Mouse (Mus musculus): ENCODE measurements around the gene Lin9. TPM values are rescaled to one million over a fixed set of nuclear protein-coding genes. Genes with fewer than 3 reads are reported as not detected.

The Lin9 gene
- polyA plus RNA-seq, 1 experiment from 2014 or later: 22.6 TPM

Other genes starting within 250 kb of the Lin9 start
- 1.5 and 1.8 TPM in 2 replicates for gene Stum, start 157.6 kb upstream of the Lin9 start, polyA plus RNA-seq (2016; fragmentation: Nextera tagmentation; extraction: Ambion mirVana)
- gene Parp1, start 72.2 kb upstream of the Lin9 start, polyA plus RNA-seq (2016; fragmentation: Nextera tagmentation; extraction: Ambion mirVana): 177 and 182 TPM in 2 replicates
- 0.15 and 0.38 TPM in 2 replicates for gene Mixl1, start 55.9 kb downstream of the Lin9 start, polyA plus RNA-seq (2016; fragmentation: Nextera tagmentation; extraction: Ambion mirVana)
- 27.8 and 29.2 TPM in 2 replicates for gene Acbd3, start 84.9 kb downstream of the Lin9 start, polyA plus RNA-seq (2016; fragmentation: Nextera tagmentation; extraction: Ambion mirVana)
- 3,184 and 3,209 TPM in 2 replicates for gene H3f3a, start 172.8 kb downstream of the Lin9 start, polyA plus RNA-seq (2016; fragmentation: Nextera tagmentation; extraction: Ambion mirVana)
- gene Sde2, start 210.0 kb downstream of the Lin9 start, polyA plus RNA-seq (2016; fragmentation: Nextera tagmentation; extraction: Ambion mirVana): 41.6 and 47.0 TPM in 2 replicates

Measured in embryonic facial prominence, embryonic 12.5 days (tissue).